ENCODE assay signal across 26 mouse cellular contexts in genomic region chr6:28603401-28603800, GRCm38 (mm10).
DNase-seq lines count a peak whose midpoint lies in the region; ATAC-seq and TF ChIP-seq lines count a peak whose summit lies in the region.
"Had no signal": no experiment of that assay in that cellular context is flagged by ENCODE, and none has a peak within 500 bp of the region (broad histone marks: within the 10 kb centered on the region; RNA-seq: fewer than 3 reads in every experiment).

No protein-coding gene starts in this region.

- H3K79me2 ChIP-seq in MEL (ENCODE audit: control insufficient read depth, insufficient read depth, low read length, poor library complexity): peaks cover 1% of the 10 kb centered on the region; the same call in 1 of the 2 replicates

- no peak overlapping the region for H3K9ac ChIP-seq in heart, embryonic 11.5 days (ENCODE audit: low read depth, low read length)
- no peak overlapping the region for H3K9ac ChIP-seq in MEL (ENCODE audit: control insufficient read depth, low read depth, low read length, poor library complexity, severe bottlenecking)
- no peak overlapping the region for H3K9ac ChIP-seq in liver, embryonic 16.5 days (ENCODE audit: low read depth, low read length)
- H3K9ac ChIP-seq: embryonic facial prominence, embryonic 15.5 days; hindbrain, embryonic 15.5 days; intestine, embryonic 15.5 days; neural tube, embryonic 13.5 days had no signal

- H3K4me2 ChIP-seq in heart, embryonic 11.5 days: peak overlapping the region; percentile 35; the same call in 1 of the 2 replicates
- H3K4me2 ChIP-seq in liver, embryonic 16.5 days (ENCODE audit: low read depth, low read length): no peak overlapping the region
- H3K4me2 ChIP-seq: embryonic facial prominence, embryonic 15.5 days; hindbrain, embryonic 15.5 days; intestine, embryonic 15.5 days; neural tube, embryonic 13.5 days had no signal

- TF ChIP-seq EP300 in MEL (IDR thresholded peaks at IDR 0.05; ENCODE audit: low read depth in 1 of 2, low read length in 2 of 2): no peak

- TF ChIP-seq POLR2A in MEL (IDR thresholded peaks at IDR 0.05; ENCODE audit: control insufficient read depth in 1 of 2, insufficient read depth in 1 of 2, low read depth in 1 of 2, low read length in 2 of 2, poor library complexity in 1 of 2): no peak
- no peak for TF ChIP-seq POLR2A in lung, adult 2 months (IDR thresholded peaks at IDR 0.05; ENCODE audit: borderline replicate concordance, extremely low read depth, low read depth, low read length)

- H3K36me3 ChIP-seq in heart, embryonic 11.5 days (ENCODE audit: control insufficient read depth, insufficient read depth, low read length): no peaks in the 10 kb centered on the region
- peaks cover 22 to 50% of the 10 kb centered on the region in 2 experiments for H3K36me3 ChIP-seq in MEL (ENCODE audit: control insufficient read depth in 1 of 2, insufficient read depth in 2 of 2, low read length in 2 of 2)
- no peaks in the 10 kb centered on the region for H3K36me3 ChIP-seq in liver, embryonic 16.5 days (ENCODE audit: control insufficient read depth, insufficient read depth)
- no peaks in the 10 kb centered on the region for H3K36me3 ChIP-seq in limb, embryonic 10.5 days
- H3K36me3 ChIP-seq: embryonic facial prominence, embryonic 15.5 days; forebrain, embryonic 10.5 days; hindbrain, embryonic 15.5 days; intestine, embryonic 15.5 days; neural tube, embryonic 13.5 days had no signal

- 39% methylated on average over 3 of the region's 3 CpGs for WGBS in heart, embryonic 11.5 days (ENCODE audit: insufficient replicate concordance)
- WGBS in liver, embryonic 16.5 days (ENCODE audit: insufficient replicate concordance): 30% methylated on average over 3 of the region's 3 CpGs
- 80% methylated on average over 3 of the region's 3 CpGs for WGBS in limb, embryonic 10.5 days
- WGBS in lung, adult 2 months: 70% methylated on average over 3 of the region's 3 CpGs

- no peak for DNase-seq in heart, postnatal 25 days (ENCODE audit: low spot score)
- DNase-seq in MEL (ENCODE audit: low read depth, low spot score) (peak; percentile 35), liver (peak; percentile 65)
- no peak for DNase-seq in limb, embryonic 10.5 days (ENCODE audit: low spot score)
- DNase-seq in lung, adult 2 months: no peak
- DNase-seq in left cerebral cortex, postnatal 14 days (ENCODE audit: low spot score in 2 of 2): no peak
- DNase-seq: adrenal gland, postnatal 14 days; cerebellum, adult 9-11 months; gastrocnemius, postnatal 14 days; heart, adult 11 months; kidney, adult 8-10 months; kidney, postnatal 14 days; lung, adult 18-20 months; right cerebral cortex, adult 18-20 months; right cerebral cortex, postnatal 4 days had no signal

- no peak for ATAC-seq in heart, embryonic 11.5 days (replicated peaks; ENCODE audit: insufficient number of reproducible peaks, low FRiP score, low TSS enrichment)
- peak; percentile 82 for ATAC-seq in liver, embryonic 16.5 days (ENCODE audit: low read depth)
- ATAC-seq: forebrain, embryonic 16.5 days; midbrain, embryonic 16.5 days had no signal

- no peaks in the 10 kb centered on the region for H3K9me3 ChIP-seq in heart, embryonic 11.5 days (replicated peaks; ENCODE audit: control insufficient read depth, low read length)
- no peaks in the 10 kb centered on the region for H3K9me3 ChIP-seq in MEL (replicated peaks; ENCODE audit: insufficient read depth, low read length)
- no peaks in the 10 kb centered on the region for H3K9me3 ChIP-seq in liver, embryonic 16.5 days (replicated peaks; ENCODE audit: control insufficient read depth, low read length)
- no peaks in the 10 kb centered on the region for H3K9me3 ChIP-seq in limb, embryonic 10.5 days (replicated peaks)
- H3K9me3 ChIP-seq: embryonic facial prominence, embryonic 15.5 days; forebrain, embryonic 10.5 days; hindbrain, embryonic 15.5 days; intestine, embryonic 15.5 days; megakaryocyte, embryonic 14.5 days; neural tube, embryonic 13.5 days had no signal

- H3K27me3 ChIP-seq in heart, embryonic 11.5 days (ENCODE audit: control insufficient read depth, insufficient read depth, low read length): no peaks in the 10 kb centered on the region
- no peaks in the 10 kb centered on the region for H3K27me3 ChIP-seq in MEL (ENCODE audit: control insufficient read depth in 1 of 2, insufficient read depth in 2 of 2, low read length in 2 of 2)
- no peaks in the 10 kb centered on the region for H3K27me3 ChIP-seq in liver, embryonic 16.5 days (ENCODE audit: control insufficient read depth, insufficient read depth, low read depth, low read length)
- H3K27me3 ChIP-seq in limb, embryonic 10.5 days (ENCODE audit: low read depth, poor library complexity, severe bottlenecking): no peaks in the 10 kb centered on the region
- H3K27me3 ChIP-seq: embryonic facial prominence, embryonic 15.5 days; hindbrain, embryonic 15.5 days; intestine, embryonic 15.5 days; megakaryocyte, embryonic 14.5 days; neural tube, embryonic 13.5 days had no signal

- H3K4me1 ChIP-seq in heart, embryonic 11.5 days (ENCODE audit: control insufficient read depth, insufficient read depth, low read length): peaks cover 20% of the 10 kb centered on the region
- H3K4me1 ChIP-seq in MEL (ENCODE audit: control insufficient read depth in 1 of 2, insufficient read depth in 2 of 2, low read length in 2 of 2): peaks cover 24 to 33% of the 10 kb centered on the region in 2 experiments
- peaks cover 41% of the 10 kb centered on the region for H3K4me1 ChIP-seq in liver, embryonic 16.5 days (ENCODE audit: control insufficient read depth, low read depth, low read length)
- no peaks in the 10 kb centered on the region for H3K4me1 ChIP-seq in limb, embryonic 10.5 days
- H3K4me1 ChIP-seq in lung, adult 2 months (ENCODE audit: control insufficient read depth, insufficient read depth, low read length): no peaks in the 10 kb centered on the region
- H3K4me1 ChIP-seq: intestine, embryonic 15.5 days had no signal

- intact Hi-C loops in heart, postnatal 25 days (cut with DNase I): no loop called here
- intact Hi-C loops in left cerebral cortex, postnatal 14 days (cut with DNase I): no loop called here

- TF ChIP-seq CTCF in MEL (IDR thresholded peaks at IDR 0.05 in 2 of 3, conservative IDR thresholded peaks at IDR 0.05 in 1 of 3; ENCODE audit: control insufficient read depth in 1 of 3, insufficient read depth in 1 of 3, low read depth in 2 of 3, low read length in 3 of 3, poor library complexity in 1 of 3, severe bottlenecking in 1 of 3): no peak
- TF ChIP-seq CTCF in lung, adult 2 months (IDR thresholded peaks at IDR 0.05; ENCODE audit: insufficient read depth, low read length): no peak

- no peak for TF ChIP-seq RAD21 in MEL (IDR thresholded peaks at IDR 0.05; ENCODE audit: low read depth, low read length)

- H3K4me3 ChIP-seq in heart, embryonic 11.5 days (ENCODE audit: low read depth, low read length): no peak overlapping the region
- H3K4me3 ChIP-seq in MEL (ENCODE audit: control insufficient read depth in 1 of 2, insufficient read depth in 1 of 2, low read depth in 2 of 2, low read length in 2 of 2): no peak overlapping the region
- H3K4me3 ChIP-seq in liver, embryonic 16.5 days (ENCODE audit: low read depth, low read length): no peak overlapping the region
- H3K4me3 ChIP-seq in limb, embryonic 10.5 days: no peak overlapping the region
- H3K4me3 ChIP-seq in lung, adult 2 months (replicated peaks; ENCODE audit: extremely low read depth, low read depth, low read length): no peak overlapping the region
- H3K4me3 ChIP-seq: embryonic facial prominence, embryonic 15.5 days; forebrain, embryonic 10.5 days; hindbrain, embryonic 15.5 days; intestine, embryonic 15.5 days; megakaryocyte, embryonic 14.5 days; myocyte; neural tube, embryonic 13.5 days had no signal

- H3K27ac ChIP-seq in heart, embryonic 11.5 days (ENCODE audit: low read depth, low read length): peak overlapping the region; percentile 4; the same call in 1 of the 2 replicates
- no peak overlapping the region for H3K27ac ChIP-seq in MEL (ENCODE audit: control insufficient read depth, low read depth, low read length)
- peak overlapping the region; percentile 12; the same call in 1 of the 2 replicates for H3K27ac ChIP-seq in liver, embryonic 16.5 days (ENCODE audit: low read length)
- H3K27ac ChIP-seq in limb, embryonic 10.5 days: no peak overlapping the region
- H3K27ac ChIP-seq: embryonic facial prominence, embryonic 15.5 days; forebrain, embryonic 10.5 days; hindbrain, embryonic 15.5 days; intestine, embryonic 15.5 days; neural tube, embryonic 13.5 days had no signal

TF ChIP-seq in MEL, 35 proteins besides CTCF, POLR2A, EP300 and RAD21:
- TF ChIP-seq KAT2A (conservative IDR thresholded peaks at IDR 0.05; ENCODE audit: low read depth, low read length) (no peak), MEF2A (IDR thresholded peaks at IDR 0.05; ENCODE audit: extremely low read depth, insufficient replicate concordance, low read depth, low read length, poor library complexity, severe bottlenecking) (no peak), BHLHE40 (IDR thresholded peaks at IDR 0.05; ENCODE audit: borderline replicate concordance, low read depth, low read length) (no peak), ZNF384 (IDR thresholded peaks at IDR 0.05; ENCODE audit: low read depth, low read length) (no peak), ZMIZ1 (IDR thresholded peaks at IDR 0.05; ENCODE audit: low read depth, low read length) (no peak), MAX (IDR thresholded peaks at IDR 0.05; ENCODE audit: low read length) (no peak), ELF1 (IDR thresholded peaks at IDR 0.05; ENCODE audit: low read depth, low read length) (no peak), NELFE (IDR thresholded peaks at IDR 0.05; ENCODE audit: low read depth, low read length) (no peak), SMC3 (IDR thresholded peaks at IDR 0.05; ENCODE audit: low read depth, low read length) (no peak), POLR2AphosphoS5 (IDR thresholded peaks at IDR 0.05; ENCODE audit: borderline replicate concordance, low read depth, low read length) (no peak), SIN3A (IDR thresholded peaks at IDR 0.05; ENCODE audit: low read length) (no peak)

Comparison
In these comparisons a context has a peak if more than half of its experiments do, and no peak if none do; other contexts are left out.
1. H3K27ac ChIP-seq: peak in heart, embryonic 11.5 days (single experiment) and liver, embryonic 16.5 days (single experiment); none in MEL (single experiment) and limb, embryonic 10.5 days (single experiment).
2. DNase-seq: peak in MEL (single experiment) and liver (single experiment); none in heart, postnatal 25 days (single experiment), limb, embryonic 10.5 days (single experiment), lung, adult 2 months (single experiment) and left cerebral cortex, postnatal 14 days (0 of 2).